Mouse (Mus musculus): ENCODE data around the gene Faap20.
"Not testable (repeated sequence)": the region's sequence is repeated elsewhere in the genome, so short reads cannot be mapped to it uniquely, and the experiment has no call there.

The Faap20 gene

GRCm38 (mm10) chr4:155248054-155248453 is 1.5 kb upstream of the Faap20 start:
- DNase-seq: not testable (repeated sequence)

GRCm38 (mm10) chr4:155249257-155249647 is 350 bp upstream of the Faap20 start:
- DNase-seq: peak; percentile 98

- peak; percentile 47 to 61 for DNase-seq
Observed at GRCm38 (mm10) chr4:155250361-155251117, 937 bp downstream of the Faap20 start.

DNA sequence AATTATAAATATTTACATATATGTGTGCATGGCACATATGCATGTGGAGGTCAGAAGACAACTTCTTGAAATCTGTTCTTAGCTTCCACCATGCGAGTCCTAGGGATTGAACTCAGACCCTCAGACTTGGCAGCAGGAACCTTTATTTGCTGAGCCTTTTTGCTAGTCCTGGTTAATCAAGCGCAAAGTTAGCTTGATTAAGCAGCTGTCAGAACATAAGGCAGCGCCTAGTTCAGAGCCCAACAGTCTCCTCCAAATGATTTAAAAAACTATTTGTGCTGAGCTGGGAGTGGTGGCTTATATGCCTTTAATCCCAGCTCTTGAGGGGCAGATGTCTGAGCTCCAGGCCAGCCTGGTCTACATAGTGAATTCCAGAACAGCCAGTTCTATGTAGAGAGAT is 1.5 kb downstream of the Faap20 start:
- DNase-seq: peak; percentile 57 to 65

DNA sequence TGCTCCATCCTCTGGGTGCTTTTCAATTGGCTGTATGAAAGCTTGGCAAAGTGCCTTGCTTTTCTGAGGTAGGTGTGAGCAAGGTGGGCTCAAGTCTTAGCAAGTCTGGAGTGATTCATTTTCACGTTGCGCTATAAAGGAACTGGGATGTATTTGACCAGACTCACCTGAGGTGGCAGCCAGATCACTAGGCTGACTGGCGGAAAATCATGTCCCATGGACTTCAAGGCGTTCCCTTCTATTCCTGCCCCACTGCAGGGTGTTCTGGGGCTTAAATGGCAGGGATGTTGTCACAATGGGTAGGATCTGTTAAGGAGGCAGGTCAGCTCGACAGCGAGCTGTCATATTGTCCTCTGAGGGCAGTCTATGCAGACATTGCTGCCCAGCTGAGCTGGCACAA is 2.7 kb downstream of the Faap20 start:
- no peak for DNase-seq

DNA sequence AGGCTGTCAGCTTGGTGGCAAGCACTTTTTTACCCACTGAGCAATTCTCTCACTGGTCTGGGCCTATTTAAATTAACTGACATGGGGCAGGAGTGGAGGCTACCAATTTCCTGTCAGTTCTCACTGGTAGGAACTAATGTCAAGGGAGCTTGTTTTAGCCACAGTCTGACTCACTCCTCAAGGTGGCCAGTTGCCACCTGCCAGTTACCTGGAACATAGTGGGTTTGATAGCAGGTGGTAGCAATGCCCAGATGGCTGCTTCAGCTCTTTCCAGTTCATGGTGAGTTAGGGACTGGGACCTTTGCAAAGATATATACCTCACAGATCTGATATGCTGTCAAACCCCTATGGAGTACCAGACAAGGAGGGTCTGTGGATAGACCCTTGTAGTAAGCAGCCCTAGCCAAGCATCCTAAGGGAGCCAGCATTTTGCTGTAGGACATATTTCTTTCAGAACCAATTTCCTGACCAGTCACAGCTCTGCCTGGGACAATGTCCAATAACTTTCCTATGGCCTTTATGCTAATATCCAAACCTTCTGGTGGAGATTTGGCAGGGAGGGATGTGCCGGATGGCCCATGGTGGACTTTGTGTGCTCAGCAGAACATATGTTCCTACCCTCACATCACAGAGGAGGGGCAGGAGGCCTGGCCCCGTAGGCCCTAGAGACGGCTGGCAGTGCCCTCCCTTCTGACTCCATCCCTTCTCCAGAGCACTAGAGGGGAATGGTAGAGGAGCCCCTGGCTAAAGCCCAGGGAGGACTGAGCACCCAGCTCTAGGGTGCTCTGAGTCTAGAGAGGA is 15.1 kb downstream of the Faap20 start:
- peak; percentile 80 to 85 for DNase-seq

- peak; percentile 51 to 54 for DNase-seq
Observed at GRCm38 (mm10) chr4:155267047-155267543, 17.5 kb downstream of the Faap20 start.

GRCm38 (mm10) chr4:155267639-155268175 is 18.1 kb downstream of the Faap20 start:
- DNase-seq: peak; percentile 47 to 51

GRCm38 (mm10) chr4:155268382-155268781 is 18.8 kb downstream of the Faap20 start:
- DNase-seq: peak; percentile 80 to 82

GRCm38 (mm10) chr4:155274451-155274850 is 24.8 kb downstream of the Faap20 start:
- DNase-seq: no peak

DNA sequence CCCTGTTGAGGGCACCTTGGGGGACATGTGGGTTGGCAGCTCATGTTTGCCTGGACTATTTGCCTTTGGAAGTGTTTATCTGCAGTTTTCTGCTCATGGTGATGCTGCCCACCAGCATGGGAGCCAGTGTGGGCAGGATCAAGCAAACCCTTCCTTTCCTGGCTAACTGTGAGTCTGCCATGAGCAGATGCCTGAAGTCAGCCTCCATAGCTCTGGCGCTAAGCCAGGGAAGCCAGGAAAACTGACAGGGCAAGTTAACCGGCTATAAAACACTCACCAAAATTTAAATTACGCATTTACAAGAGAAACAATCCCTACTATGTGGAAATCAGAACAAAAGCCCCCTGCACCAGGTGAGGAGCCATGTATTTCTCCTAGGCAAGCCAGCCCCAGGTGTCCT is 25.2 kb downstream of the Faap20 start:
- DNase-seq: peak; percentile 59 to 66

- DNase-seq: no peak
Observed at GRCm38 (mm10) chr4:155277963-155278362, 28.4 kb downstream of the Faap20 start.

GRCm38 (mm10) chr4:155279054-155279453 is 29.5 kb downstream of the Faap20 start:
- DNase-seq: no peak

GRCm38 (mm10) chr4:155279926-155280767 is 30.5 kb downstream of the Faap20 start:
- DNase-seq: no peak

DNA sequence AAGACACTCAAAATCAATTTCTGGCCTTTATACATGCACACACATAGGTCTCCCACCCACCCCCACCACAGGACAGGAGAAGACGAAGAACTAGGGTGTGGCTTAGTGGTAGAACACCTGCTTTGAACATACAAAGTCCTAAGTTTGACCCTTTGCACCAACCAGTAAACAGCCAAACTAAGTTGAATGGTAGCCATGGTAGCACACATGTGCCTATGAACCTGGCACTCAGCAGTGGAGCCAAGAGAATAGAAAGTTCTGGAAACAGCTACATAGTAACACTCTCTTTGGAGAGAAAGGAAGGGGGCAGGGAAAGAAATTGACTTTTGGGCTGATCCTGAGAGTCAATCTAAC is 31.1 kb downstream of the Faap20 start:
- no peak for DNase-seq

DNA sequence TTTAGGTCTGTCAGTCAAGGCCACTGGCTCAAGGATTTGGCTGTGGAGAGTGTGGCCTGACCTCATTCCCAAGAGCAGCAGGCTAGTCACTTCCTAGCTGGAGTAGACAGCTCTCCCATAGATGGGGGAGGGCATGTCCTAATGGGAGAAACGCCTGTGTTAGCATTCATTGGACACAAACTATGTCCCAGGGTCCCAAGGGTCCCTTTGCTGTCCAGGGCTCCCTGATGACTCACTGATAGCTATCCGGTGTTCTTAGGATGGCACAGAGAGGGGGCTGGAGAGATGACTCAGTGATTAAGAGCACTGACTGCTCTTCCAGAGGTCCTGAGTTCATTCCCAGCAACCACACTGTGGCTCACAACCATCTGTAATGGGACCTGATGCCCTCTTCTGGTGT is 31.6 kb downstream of the Faap20 start:
- DNase-seq: no peak

DNA sequence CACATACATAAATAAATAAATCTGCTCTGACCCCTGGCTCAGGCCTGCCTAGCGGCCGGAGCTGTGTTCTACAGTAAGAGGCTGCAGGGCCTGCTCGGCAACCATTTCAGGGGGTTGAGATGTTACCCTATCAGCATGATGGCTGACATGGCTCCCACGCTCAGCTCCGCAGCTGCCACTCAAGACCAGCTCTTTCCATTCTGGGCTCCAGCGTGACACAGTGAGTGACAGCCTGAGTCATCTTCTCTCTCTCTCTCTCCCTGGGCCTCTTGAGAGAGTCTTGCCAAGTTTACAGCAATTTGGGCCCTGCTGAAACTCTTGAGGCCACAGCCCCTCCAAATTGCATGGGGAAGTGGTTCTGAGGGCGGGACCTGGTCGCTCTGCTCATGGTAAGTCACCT is 32.0 kb downstream of the Faap20 start:
- no peak for DNase-seq

DNA sequence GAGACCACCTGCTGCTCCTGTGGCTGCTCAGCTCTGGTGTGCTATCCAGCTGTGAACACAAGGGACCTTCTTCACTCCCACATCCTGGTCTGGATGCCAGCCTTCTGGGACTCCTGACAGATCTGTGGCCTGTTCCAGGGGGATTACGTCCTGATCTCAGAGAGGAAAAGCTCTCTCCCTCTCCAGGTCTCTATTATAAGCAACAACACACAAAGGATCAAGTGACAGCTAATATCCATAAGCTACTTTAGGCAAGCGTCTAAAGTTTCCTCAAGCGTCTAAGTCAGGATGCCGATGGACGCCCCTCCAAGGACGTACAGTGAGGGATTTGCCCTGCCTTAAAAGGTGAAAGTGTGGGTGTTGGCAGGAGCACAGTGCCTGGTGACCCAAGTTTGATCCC is 32.6 kb downstream of the Faap20 start:
- no peak for DNase-seq

DNA sequence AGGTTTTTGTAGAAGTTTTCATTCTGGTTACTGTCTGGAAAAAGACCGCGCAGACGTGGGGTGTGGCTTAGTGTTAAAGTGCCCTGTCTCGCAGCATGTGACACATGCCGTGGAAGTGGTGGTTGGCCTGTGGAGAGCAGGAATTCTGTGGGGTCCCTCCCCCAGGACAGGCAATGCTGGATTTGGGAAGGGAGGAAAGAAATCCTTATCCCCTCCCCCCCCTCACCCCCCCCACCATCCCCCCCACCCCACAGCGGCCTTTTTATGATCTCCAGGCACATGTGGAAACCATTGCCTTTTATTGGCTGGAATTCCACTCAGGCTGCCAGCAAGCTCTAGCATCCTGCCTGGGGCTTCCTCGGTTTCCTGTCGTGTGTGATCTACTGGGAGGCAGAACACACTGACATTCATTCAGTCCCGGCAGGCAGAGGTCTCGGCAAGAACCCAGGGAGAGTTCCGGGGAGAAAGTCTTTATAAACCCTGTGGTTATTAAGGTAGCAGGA is 33.5 kb downstream of the Faap20 start:
- no peak for DNase-seq

- peak; percentile 63 to 70 for DNase-seq
Observed at GRCm38 (mm10) chr4:155283585-155283984, 34.0 kb downstream of the Faap20 start.

DNA sequence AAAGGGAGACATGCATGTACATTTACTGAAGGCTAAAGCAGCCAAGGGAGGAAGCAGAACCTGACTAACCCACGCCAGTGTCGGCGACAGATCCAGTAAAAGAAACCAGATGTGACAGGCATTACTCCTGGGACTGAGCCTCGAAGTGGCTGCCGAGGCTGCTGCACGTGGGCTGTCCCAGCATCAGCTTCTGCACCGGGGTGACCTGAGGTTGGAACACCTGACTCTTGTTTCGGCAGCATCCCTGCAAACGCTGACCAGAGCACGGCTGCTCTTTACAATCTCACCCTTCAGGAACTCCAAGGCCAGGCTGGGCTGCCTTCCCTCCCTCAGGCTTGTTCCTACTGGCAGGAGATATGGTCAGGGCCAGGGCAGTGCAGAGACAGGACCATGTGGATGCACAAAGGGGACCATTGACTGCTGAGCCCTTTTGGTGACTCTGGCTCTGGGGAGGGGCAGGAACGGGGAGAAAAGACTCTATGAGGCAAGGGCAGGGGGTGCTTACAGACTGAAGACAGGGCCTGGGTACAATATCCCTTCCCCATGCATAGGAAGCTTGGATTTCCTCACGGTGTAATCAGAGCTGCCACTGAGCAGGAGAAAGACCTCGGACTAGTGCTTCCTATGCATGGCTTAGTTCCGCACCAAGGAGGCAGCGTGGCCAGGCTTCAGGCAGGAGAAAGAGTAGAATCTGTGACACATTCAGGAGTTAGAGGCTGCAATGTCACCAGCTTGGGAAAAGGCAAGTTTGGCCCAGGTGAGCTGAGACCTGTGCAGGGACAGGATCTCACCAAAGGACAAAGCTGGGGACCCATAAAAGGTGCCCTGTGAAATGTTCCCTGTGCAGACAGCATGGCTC is 35.1 kb downstream of the Faap20 start:
- DNase-seq: no peak

DNA sequence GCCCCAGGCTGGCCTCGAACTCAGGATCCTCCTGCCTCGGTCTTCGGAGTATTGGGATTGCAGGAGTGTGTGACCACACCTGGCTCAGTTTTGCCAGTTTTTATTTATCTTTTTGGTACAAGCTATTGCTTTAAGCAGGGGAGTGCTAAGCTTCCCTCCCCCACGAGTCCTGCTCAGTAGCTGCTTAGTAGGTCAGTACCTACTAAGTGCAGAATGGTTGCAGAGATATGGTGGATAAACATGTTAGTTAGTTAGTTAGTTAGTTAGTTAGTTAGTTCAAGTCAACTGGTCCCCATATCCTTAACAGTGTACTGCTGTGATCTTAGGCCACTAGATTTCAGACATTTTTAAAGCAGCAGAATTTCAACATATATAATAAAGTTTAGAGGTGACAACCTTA is 36.5 kb downstream of the Faap20 start:
- no peak for DNase-seq

Data from cerebellum, postnatal 10 days (tissue).